Mouse (Mus musculus) intestine, embryonic 15.5 days (tissue): ENCODE measurements around the gene Glul. TPM values are rescaled to one million over a fixed set of nuclear protein-coding genes. Genes with fewer than 3 reads are reported as not detected.

Experiments
- ATAC-seq: fragments of 200-750 bp; cut with Nextera tagmentation; 2 replicates; pipeline ENCODE4 v1.8.0; 2017; ENCODE audit warnings: moderate TSS enrichment, moderate library complexity
- H3K27ac ChIP-seq: fragments of 300-500 bp; sonication (generic); 2 replicates; pipeline ENCODE4 v1.5.1; 2015; ENCODE audit warnings: mild to moderate bottlenecking, inconsistent platforms
- H3K27me3 ChIP-seq: fragments of 300-500 bp; sonication (generic); replicated peaks from 2 replicates; pipeline ENCODE4 v1.6.1; 2015; ENCODE audit warnings: inconsistent platforms
- H3K36me3 ChIP-seq: fragments of 300-500 bp; sonication (generic); 2 replicates; pipeline ENCODE4 v1.6.1; 2015; ENCODE audit warnings: inconsistent platforms
- H3K4me1 ChIP-seq: fragments of 300-500 bp; sonication (generic); replicated peaks from 2 replicates; pipeline ENCODE4 v1.6.1; 2015; ENCODE audit warnings: inconsistent platforms
- H3K4me2 ChIP-seq: fragments of 300-500 bp; sonication (generic); replicated peaks from 2 replicates; pipeline ENCODE4 v1.6.1; 2015; ENCODE audit warnings: mild to moderate bottlenecking, inconsistent platforms
- H3K4me3 ChIP-seq: fragments of 300-500 bp; sonication (generic); replicated peaks from 2 replicates; pipeline ENCODE4 v1.5.1; 2015; ENCODE audit warnings: inconsistent platforms
- H3K9ac ChIP-seq: fragments of 300-500 bp; sonication (generic); 2 replicates; pipeline ENCODE4 v1.6.1; 2015; ENCODE audit warnings: inconsistent platforms
- H3K9me3 ChIP-seq: fragments of 300-500 bp; sonication (generic); 2 replicates; pipeline ENCODE4 v1.6.1; 2016; ENCODE audit warnings: inconsistent platforms
- WGBS: fragments of 180-500 bp; shearing (Covaris S2); methylation state at CpG from one replicate; pipeline ENCODE4 v1.1.7; 2015; 5-methylcytosine and 5-hydroxymethylcytosine counted together
- polyA plus RNA-seq: library from polyadenylated mRNA; unstranded; fragments of >200 nt; fragmentation: Nextera tagmentation; extraction: Ambion mirVana; gene quantifications from 2 replicates; pipeline ENCODE4 v1.2.1, GENCODE M21; 2015

Gene Glul
- polyA plus RNA-seq, 1 experiment from 2014 or later, result 73.6 TPM

DNA sequence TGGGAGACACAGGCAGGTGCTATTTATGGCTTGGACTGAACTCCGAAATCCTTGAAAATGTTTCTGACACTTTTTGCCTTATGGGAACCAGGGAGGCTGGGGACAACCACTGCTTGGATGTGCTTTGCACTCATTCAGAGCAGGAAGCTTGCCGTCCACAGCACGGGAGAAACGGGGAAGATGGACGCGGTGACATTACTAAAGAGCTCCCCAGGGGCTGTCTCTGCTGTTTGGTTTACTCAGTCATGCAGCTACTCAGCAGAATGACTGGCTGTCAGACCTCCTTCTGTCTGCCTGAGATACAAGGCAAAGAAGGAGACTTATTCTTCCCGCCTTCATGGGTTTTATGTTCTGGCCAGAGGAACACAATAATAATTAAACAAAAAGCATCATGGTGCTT lies 47.2 kb downstream of the Glul start:
- WGBS, result 55% methylated on average over 7 of the region's 7 CpGs
- Histone ChIP-seq H3K4me2 (no peak overlapping the region), H3K27ac (no peak overlapping the region), H3K4me3 (no peak overlapping the region), H3K27me3 (no peaks in the 10 kb centered on the region), H3K36me3 (no peaks in the 10 kb centered on the region), H3K4me1 (no peaks in the 10 kb centered on the region), H3K9ac (no peak overlapping the region), H3K9me3 (no peaks in the 10 kb centered on the region)
- ATAC-seq, result no peak

DNA sequence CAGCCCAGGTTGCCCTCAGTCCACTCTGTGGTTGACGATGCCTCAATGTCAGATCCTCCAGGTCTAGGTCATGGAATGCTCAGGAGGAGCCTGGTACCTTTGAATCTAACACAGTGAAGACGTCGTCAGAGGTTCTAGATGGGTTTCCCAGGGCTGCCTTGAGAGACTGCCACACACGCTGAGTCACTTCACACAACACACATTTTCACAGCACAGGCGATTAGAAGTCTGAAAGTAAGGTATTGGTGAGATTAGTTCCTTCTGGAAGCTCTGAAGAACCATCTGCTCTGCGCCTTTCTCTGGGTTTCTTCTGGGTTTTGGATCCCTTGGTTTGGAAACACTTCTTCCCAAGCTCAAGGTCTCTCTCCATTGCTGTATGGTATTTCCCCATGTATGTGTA lies 48.1 kb downstream of the Glul start:
- Histone ChIP-seq H3K4me2 (no peak overlapping the region), H3K27ac (no peak overlapping the region), H3K9me3 (no peaks in the 10 kb centered on the region), H3K9ac (no peak overlapping the region), H3K27me3 (no peaks in the 10 kb centered on the region), H3K36me3 (no peaks in the 10 kb centered on the region), H3K4me1 (no peaks in the 10 kb centered on the region), H3K4me3 (no peak overlapping the region)
- 90% methylated on average over 6 of the region's 6 CpGs for WGBS
- ATAC-seq, result no peak

- 86% methylated on average over 9 of the region's 9 CpGs for WGBS
These were observed 53.5 kb downstream of the Glul start for GRCm38 (mm10) chr1:153953232-153953631.

DNA sequence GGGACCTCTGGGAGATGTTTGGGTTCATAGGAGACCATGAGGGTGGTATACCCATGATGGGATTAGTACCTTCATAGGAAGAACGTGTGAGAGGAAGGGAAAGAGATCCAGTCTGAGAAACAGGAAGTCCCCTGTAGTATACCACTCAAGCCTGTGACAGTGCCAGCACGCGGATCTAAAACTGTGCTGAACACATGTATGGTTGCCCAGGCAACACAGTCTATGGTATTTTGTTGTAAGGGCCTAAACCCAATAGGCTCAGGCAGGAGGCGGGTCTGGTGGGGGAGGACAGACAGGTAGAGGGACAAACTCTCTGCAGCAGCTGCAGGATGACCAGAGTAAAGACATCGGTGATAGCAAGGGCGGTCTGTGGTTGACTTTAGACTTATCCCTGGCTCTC lies 54.1 kb downstream of the Glul start:
- Histone ChIP-seq H3K4me2 (no peak overlapping the region), H3K27me3 (no peaks in the 10 kb centered on the region), H3K9me3 (no peaks in the 10 kb centered on the region), H3K9ac (no peak overlapping the region), H3K36me3 (no peaks in the 10 kb centered on the region), H3K4me3 (no peak overlapping the region), H3K27ac (no peak overlapping the region), H3K4me1 (no peaks in the 10 kb centered on the region; the same call in 1 of the 2 replicates)
- no peak for ATAC-seq
- WGBS, result 73% methylated on average over 6 of the region's 6 CpGs

More at GRCm38 (mm10) chr1:153953232-153953631, 53.5 kb downstream of the Glul start:
- no peaks in the 10 kb centered on the region for H3K36me3 ChIP-seq
- H3K27me3 ChIP-seq, result no peaks in the 10 kb centered on the region
- H3K4me1 ChIP-seq, result no peaks in the 10 kb centered on the region; the same call in 1 of the 2 replicates
- no peak overlapping the region for H3K4me2 ChIP-seq
- H3K9me3 ChIP-seq, result no peaks in the 10 kb centered on the region
- H3K27ac ChIP-seq, result no peak overlapping the region
- no peak overlapping the region for H3K4me3 ChIP-seq
- no peak for ATAC-seq
- no peak overlapping the region for H3K9ac ChIP-seq

DNA sequence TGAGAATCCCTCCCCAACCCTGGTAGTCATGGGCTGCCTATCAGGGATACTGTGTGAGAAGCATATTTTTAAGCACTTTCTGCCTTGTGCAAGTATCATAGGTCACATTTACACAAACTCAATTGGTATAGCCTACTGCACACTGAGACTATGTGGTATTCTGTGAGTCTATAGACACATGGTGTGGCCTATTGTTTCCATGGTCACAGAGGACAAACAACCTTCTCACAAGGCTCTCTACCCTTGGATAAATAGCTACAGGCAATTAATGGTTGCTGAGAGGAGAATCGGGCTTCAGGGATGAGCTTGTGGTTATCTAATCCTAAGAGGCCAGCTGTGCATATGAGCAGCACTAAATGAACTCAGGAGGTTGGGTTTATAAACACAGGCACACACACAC lies 58.1 kb downstream of the Glul start:
- Histone ChIP-seq H3K36me3 (no peaks in the 10 kb centered on the region), H3K4me3 (no peak overlapping the region), H3K9me3 (no peaks in the 10 kb centered on the region), H3K27me3 (no peaks in the 10 kb centered on the region), H3K4me2 (no peak overlapping the region), H3K27ac (no peak overlapping the region), H3K9ac (no peak overlapping the region), H3K4me1 (peaks cover 3% of the 10 kb centered on the region; the same call in 1 of the 2 replicates)
- ATAC-seq, result peak; percentile 61; the same call in 1 of the 2 replicates
- WGBS, result 25% methylated on average over 1 of the region's 1 CpGs

Other genes starting within 250 kb of the Glul start
- 0.23 and 0.37 TPM in 2 replicates for gene Rgs8, start 246.9 kb upstream of the Glul start, polyA plus RNA-seq
- gene Rgs16, start 159.6 kb upstream of the Glul start, polyA plus RNA-seq, result 4.8 and 5.1 TPM in 2 replicates
- 22.9 and 24.5 TPM in 2 replicates for gene Rnasel, start 150.5 kb upstream of the Glul start, polyA plus RNA-seq
- not detected in 2 replicates for gene Rgsl1, start 55.8 kb upstream of the Glul start, polyA plus RNA-seq
- gene Teddm1b, start 25.6 kb upstream of the Glul start, polyA plus RNA-seq, result 0.18 and 0.29 TPM in 2 replicates
- gene Teddm1a, start 8.2 kb upstream of the Glul start, polyA plus RNA-seq, result not detected in 2 replicates
- 0.34 and 0.36 TPM in 2 replicates for gene Teddm2, start 284 bp downstream of the Glul start, polyA plus RNA-seq